Mouse (Mus musculus) embryonic facial prominence, embryonic 11.5 days (tissue): Measurements from ENCODE around the gene Tmem91. TPM values are rescaled to one million over a fixed set of nuclear protein-coding genes. Genes with fewer than 3 reads are reported as not detected.
A peak's percentile ranks its signal among the peaks of the same experiment; 100 is the strongest.

ENCODE experiments used
- ATAC-seq: fragments of 200-750 bp; cut with Nextera tagmentation; replicated peaks from 2 replicates; pipeline ENCODE4 v1.8.0; 2017; ENCODE audit warnings: low read depth; ENCODE audit not compliant: insufficient number of reproducible peaks, low FRiP score, low TSS enrichment
- DNase-seq: peaks from one replicate; pipeline ENCODE4 v3.0.0-alpha.2; 2015; ENCODE audit warnings: low spot score
- H3K27ac ChIP-seq: fragments of 300-500 bp; sonication (generic); replicated peaks from 2 replicates; pipeline ENCODE4 v1.5.1; 2014; ENCODE audit warnings: mild to moderate bottlenecking, low read depth, low read length, control low read depth
- H3K27me3 ChIP-seq: fragments of 300-500 bp; sonication (generic); 2 replicates; pipeline ENCODE4 v1.6.1; 2014; ENCODE audit warnings: mild to moderate bottlenecking, low read length, moderate library complexity, mixed read lengths; ENCODE audit not compliant: control insufficient read depth, insufficient read depth
- H3K36me3 ChIP-seq: fragments of 300-500 bp; sonication (generic); replicated peaks from 2 replicates; pipeline ENCODE4 v1.6.1; 2014; ENCODE audit warnings: low read depth, mild to moderate bottlenecking, low read length, moderate library complexity, mixed read lengths; ENCODE audit not compliant: control insufficient read depth, insufficient read depth
- H3K4me1 ChIP-seq: fragments of 300-500 bp; sonication (generic); 2 replicates; pipeline ENCODE4 v1.6.1; 2014; ENCODE audit warnings: low read length, mixed read lengths; ENCODE audit not compliant: control insufficient read depth, insufficient read depth
- H3K4me2 ChIP-seq: fragments of 300-500 bp; sonication (generic); 2 replicates; pipeline ENCODE4 v1.6.1; 2014; ENCODE audit warnings: low read depth, mild to moderate bottlenecking, control low read depth, low read length, moderate library complexity
- H3K4me3 ChIP-seq: fragments of 300-500 bp; sonication (generic); 2 replicates; pipeline ENCODE4 v1.5.1; 2014; ENCODE audit warnings: low read depth, low read length, control low read depth
- H3K9ac ChIP-seq: fragments of 300-500 bp; sonication (generic); replicated peaks from 2 replicates; pipeline ENCODE4 v1.6.1; 2014; ENCODE audit warnings: mild to moderate bottlenecking, control low read depth, low read length
- H3K9me3 ChIP-seq: fragments of 300-500 bp; sonication (generic); replicated peaks from 2 replicates; pipeline ENCODE4 v1.6.1; 2016; ENCODE audit warnings: mild to moderate bottlenecking, low read length, inconsistent platforms, mixed read lengths; ENCODE audit not compliant: control insufficient read depth
- WGBS: fragments of 180-500 bp; shearing (Covaris S2); extraction: QIAGEN DNeasy Blood & Tissue Kit; methylation state at CpG from one replicate; pipeline ENCODE4 v1.1.7; 2014; 5-methylcytosine and 5-hydroxymethylcytosine counted together
- polyA plus RNA-seq: library from polyadenylated mRNA; unstranded; fragments of >200 nt; fragmentation: Nextera tagmentation; extraction: Ambion mirVana; gene quantifications from 2 replicates; pipeline ENCODE4 v1.2.1, GENCODE M21; 2014

Gene Tmem91
- polyA plus RNA-seq, 1 experiment from 2014 or later: 0.70 TPM

GRCm38 (mm10) chr7:25658657-25659472 is 16.1 kb downstream of the Tmem91 start, which contains the start of the genes Bckdha and Exosc5:
Gene Bckdha (minus strand): TSS chr7:25658981.
Gene Exosc5 (plus strand): TSS chr7:25659164.
- peak; percentile 100 for DNase-seq
- Histone ChIP-seq H3K27ac (no peak within 1 kb of the TSS), H3K4me3 (peak within 1 kb of the TSS; percentile 48), H3K4me2 (peak within 1 kb of the TSS; percentile 65), H3K9me3 (no peaks in the 10 kb centered on the region), H3K4me1 (no peaks in the 10 kb centered on the region), H3K9ac (peak within 1 kb of the TSS; percentile 64), H3K36me3 (no peaks in the 10 kb centered on the region), H3K27me3 (no peaks in the 10 kb centered on the region)
- ATAC-seq: peak; percentile 97
- under 1% methylated on average over 50 of the region's 50 CpGs for WGBS

- Histone ChIP-seq H3K9me3 (no peaks in the 10 kb centered on the region), H3K4me1 (no peaks in the 10 kb centered on the region), H3K27me3 (no peaks in the 10 kb centered on the region), H3K9ac (peak overlapping the region; percentile 63), H3K4me2 (peak overlapping the region; percentile 56), H3K36me3 (no peaks in the 10 kb centered on the region), H3K27ac (no peak overlapping the region), H3K4me3 (peak overlapping the region; percentile 48)
- DNase-seq (no peak), ATAC-seq (no peak)
- WGBS: 38% methylated on average over 10 of the region's 10 CpGs
Measured at GRCm38 (mm10) chr7:25657785-25658184, 17.2 kb downstream of the Tmem91 start.

GRCm38 (mm10) chr7:25655601-25656428 is 19.2 kb downstream of the Tmem91 start:
- H3K4me1 ChIP-seq: no peaks in the 10 kb centered on the region
- 75% methylated on average over 11 of the region's 11 CpGs for WGBS
- DNase-seq: no peak

GRCm38 (mm10) chr7:25652244-25652759 is 22.7 kb downstream of the Tmem91 start:
- Histone ChIP-seq H3K9ac (no peak overlapping the region), H3K27ac (no peak overlapping the region), H3K27me3 (no peaks in the 10 kb centered on the region), H3K4me2 (no peak overlapping the region), H3K4me1 (no peaks in the 10 kb centered on the region), H3K36me3 (no peaks in the 10 kb centered on the region), H3K9me3 (no peaks in the 10 kb centered on the region), H3K4me3 (no peak overlapping the region)
- ATAC-seq: no peak
- WGBS: 90% methylated on average over 12 of the region's 12 CpGs
- no peak for DNase-seq

More at GRCm38 (mm10) chr7:25655601-25656428, 19.2 kb downstream of the Tmem91 start:
- Histone ChIP-seq H3K36me3 (no peaks in the 10 kb centered on the region), H3K9me3 (no peaks in the 10 kb centered on the region), H3K27ac (no peak overlapping the region), H3K9ac (no peak overlapping the region), H3K27me3 (no peaks in the 10 kb centered on the region), H3K4me2 (no peak overlapping the region), H3K4me3 (no peak overlapping the region)
- ATAC-seq: no peak

- DNase-seq: no peak
- H3K4me1 ChIP-seq: no peaks in the 10 kb centered on the region
- no peak overlapping the region for H3K9ac ChIP-seq
- H3K9me3 ChIP-seq: no peaks in the 10 kb centered on the region
- ATAC-seq: no peak
- H3K4me3 ChIP-seq: no peak overlapping the region
- H3K36me3 ChIP-seq: no peaks in the 10 kb centered on the region
- no peaks in the 10 kb centered on the region for H3K27me3 ChIP-seq
- 92% methylated on average over 8 of the region's 8 CpGs for WGBS
- no peak overlapping the region for H3K4me2 ChIP-seq
- no peak overlapping the region for H3K27ac ChIP-seq
Measured at GRCm38 (mm10) chr7:25651281-25651680, 23.7 kb downstream of the Tmem91 start.

GRCm38 (mm10) chr7:25649839-25650238 is 25.1 kb downstream of the Tmem91 start:
- DNase-seq (no peak), ATAC-seq (no peak)
- Histone ChIP-seq H3K4me3 (no peak overlapping the region), H3K27me3 (no peaks in the 10 kb centered on the region), H3K9ac (no peak overlapping the region), H3K9me3 (no peaks in the 10 kb centered on the region), H3K4me1 (no peaks in the 10 kb centered on the region), H3K27ac (no peak overlapping the region), H3K36me3 (no peaks in the 10 kb centered on the region), H3K4me2 (no peak overlapping the region)
- WGBS: 64% methylated on average over 5 of the region's 5 CpGs

- WGBS: 55% methylated on average over 5 of the region's 5 CpGs
- no peak for DNase-seq
Measured at GRCm38 (mm10) chr7:25647574-25648123, 27.3 kb downstream of the Tmem91 start.

More at GRCm38 (mm10) chr7:25647574-25648123, 27.3 kb downstream of the Tmem91 start:
- Histone ChIP-seq H3K4me1 (no peaks in the 10 kb centered on the region), H3K9me3 (no peaks in the 10 kb centered on the region), H3K27me3 (no peaks in the 10 kb centered on the region), H3K27ac (no peak overlapping the region), H3K4me2 (no peak overlapping the region), H3K9ac (no peak overlapping the region), H3K4me3 (no peak overlapping the region), H3K36me3 (no peaks in the 10 kb centered on the region)
- ATAC-seq: no peak
